Mouse (Mus musculus): ENCODE data around the gene Fam71e2.
"Not testable (repeated sequence)": the region's sequence is repeated elsewhere in the genome, so short reads cannot be mapped to it uniquely, and the experiment has no call there.

The Fam71e2 gene

DNA sequence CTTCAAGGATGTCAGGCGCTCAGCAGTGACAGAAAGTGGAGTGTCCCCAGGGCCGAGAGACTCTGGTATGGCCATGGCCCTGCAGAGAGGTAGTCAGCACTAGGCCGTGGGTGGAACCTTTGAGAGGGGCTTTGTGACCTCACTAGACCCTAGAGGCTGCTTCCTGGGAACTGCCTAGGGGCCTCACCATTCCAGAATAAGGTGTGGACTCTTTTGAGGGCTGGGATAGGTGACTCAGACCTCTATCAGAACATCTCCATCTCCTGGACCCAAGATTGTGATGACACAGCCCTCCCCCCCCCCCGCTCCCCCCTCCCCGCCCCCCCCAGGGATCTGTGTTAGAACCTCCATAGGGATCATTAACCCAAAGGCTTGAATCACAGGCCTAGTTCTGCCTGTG lies at the start of gene Fam71e2:
TSS of gene Fam71e2 (minus strand) at position 101 of the 400 bp plus-strand sequence.
- no peak for DNase-seq (ENCODE audit: low read depth, low spot score)

- no peak for DNase-seq (ENCODE audit: low read depth, low spot score)
Measured at GRCm38 (mm10) chr7:4816559-4816958, 45.5 kb upstream of the Fam71e2 start.

DNA sequence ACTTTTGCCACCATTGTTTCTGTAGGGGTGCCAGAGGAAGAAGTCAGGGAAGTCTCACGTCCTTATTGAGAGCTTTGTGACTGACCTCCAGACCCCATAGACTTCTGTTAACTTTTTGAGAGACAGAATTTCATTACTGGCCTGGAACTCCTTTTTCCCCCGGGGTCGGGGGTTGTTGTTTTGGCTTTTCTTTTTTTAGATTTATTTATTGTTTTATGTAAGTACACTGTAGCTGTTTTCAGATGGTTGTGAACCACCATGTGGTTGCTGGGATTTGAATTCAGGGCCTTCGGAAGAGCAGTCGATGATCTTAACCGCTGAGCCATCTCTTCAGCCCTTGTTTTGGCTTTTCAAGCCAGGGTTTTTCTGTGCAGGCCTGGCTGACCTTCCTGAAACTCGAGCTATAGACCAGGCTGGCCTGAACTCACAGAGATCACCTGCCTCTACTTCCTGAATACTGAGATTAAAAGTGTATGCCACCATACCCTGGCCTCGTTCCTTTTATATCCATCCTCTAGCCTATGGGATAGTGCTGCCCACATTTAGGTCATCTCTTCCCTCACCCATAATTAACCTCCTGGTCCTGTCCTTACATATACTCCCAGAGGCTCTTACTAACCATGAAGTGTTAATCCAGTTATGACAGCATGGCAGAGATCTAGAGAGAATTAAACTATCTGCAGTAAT lies 42.1 kb upstream of the Fam71e2 start:
- DNase-seq (ENCODE audit: low read depth, low spot score): no peak

GRCm38 (mm10) chr7:4812303-4813104 lies 41.4 kb upstream of the Fam71e2 start, which contains the start of gene Ube2s:
TSS of gene Ube2s (minus strand) at chr7:4812590.
- DNase-seq (ENCODE audit: low read depth, low spot score): peak; percentile 97

DNA sequence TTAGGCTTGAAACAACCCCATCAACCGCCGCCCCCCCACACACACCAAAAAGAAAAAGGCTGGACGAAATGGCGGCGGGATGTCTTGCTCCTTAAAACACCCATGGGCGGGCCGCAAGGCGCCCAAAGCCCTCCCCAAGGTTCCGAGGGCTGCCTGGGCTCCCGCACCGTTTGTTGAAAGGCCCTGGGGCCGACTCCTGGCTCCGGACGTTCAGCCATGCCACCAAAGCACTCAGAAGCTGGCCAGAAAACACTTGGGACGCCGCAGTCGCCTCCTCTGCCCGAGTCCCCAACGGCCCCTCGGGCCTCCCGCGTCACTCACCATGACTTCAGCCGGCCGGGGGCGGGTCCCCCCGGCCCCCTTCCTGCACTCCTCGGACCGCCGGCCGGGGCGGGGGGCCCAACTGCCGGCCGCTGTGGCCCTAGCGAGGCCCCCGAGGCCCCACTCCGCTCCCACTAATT lies 40.8 kb upstream of the Fam71e2 start:
- DNase-seq (ENCODE audit: low read depth, low spot score): no peak

DNA sequence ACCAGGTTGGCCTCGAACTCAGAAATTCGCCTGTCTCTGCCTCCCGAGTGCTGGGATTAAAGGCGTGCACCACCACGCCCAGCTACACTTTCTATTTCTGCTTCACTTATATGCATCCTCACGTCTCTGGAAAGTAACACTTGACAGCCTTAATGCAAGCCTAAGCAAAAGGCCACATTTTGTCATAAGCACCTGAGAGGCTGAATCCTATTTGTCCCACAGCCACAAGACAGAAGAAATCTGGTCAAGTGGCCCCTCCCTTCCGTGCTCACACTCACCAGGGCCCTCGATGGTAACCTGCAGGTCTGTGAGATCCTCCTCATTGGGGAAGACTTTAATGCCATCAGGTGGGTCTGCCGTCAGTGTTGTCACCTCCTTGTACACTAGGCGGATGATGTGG lies 40.0 kb upstream of the Fam71e2 start:
- not testable (repeated sequence) for DNase-seq (ENCODE audit: low read depth, low spot score)

DNA sequence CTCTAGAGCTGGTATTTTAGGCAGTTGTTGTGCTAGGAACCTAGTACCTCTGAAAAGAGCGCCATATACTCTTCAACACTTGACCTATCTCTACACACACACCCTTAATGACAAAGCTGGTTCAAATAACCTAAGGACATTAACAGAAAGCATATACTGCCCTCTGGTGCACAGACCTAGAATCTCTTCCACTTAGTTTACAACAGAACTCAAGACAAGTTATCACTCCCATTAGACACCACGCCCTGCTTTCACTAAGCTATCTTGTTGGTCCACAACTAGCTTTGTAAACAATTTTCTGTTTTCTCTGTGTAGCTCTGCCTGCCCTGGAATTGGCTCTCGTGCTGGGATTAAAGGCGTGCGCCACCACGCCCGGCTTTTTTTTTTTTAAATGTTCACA lies 35.6 kb upstream of the Fam71e2 start:
- DNase-seq (ENCODE audit: low read depth, low spot score): no peak

DNA sequence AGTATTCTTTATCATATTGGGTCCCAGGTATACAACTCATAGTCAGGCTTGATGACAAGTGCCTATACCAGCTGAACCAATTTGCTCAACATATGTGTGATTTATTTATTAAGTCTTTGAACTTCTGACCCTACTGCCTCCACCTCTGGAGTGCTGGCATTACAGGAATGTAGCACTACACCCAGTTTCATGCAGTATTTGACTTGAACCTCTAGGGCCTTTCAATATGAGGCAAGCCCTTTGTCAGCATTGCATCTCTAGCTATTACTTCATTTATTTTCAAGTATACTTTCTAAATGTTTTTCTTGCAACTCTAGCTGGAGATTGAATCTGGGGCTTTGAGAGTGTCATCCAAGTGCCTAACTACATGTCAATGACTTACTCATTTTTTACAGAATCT lies 31.1 kb upstream of the Fam71e2 start:
- DNase-seq (ENCODE audit: low read depth, low spot score): no peak

DNA sequence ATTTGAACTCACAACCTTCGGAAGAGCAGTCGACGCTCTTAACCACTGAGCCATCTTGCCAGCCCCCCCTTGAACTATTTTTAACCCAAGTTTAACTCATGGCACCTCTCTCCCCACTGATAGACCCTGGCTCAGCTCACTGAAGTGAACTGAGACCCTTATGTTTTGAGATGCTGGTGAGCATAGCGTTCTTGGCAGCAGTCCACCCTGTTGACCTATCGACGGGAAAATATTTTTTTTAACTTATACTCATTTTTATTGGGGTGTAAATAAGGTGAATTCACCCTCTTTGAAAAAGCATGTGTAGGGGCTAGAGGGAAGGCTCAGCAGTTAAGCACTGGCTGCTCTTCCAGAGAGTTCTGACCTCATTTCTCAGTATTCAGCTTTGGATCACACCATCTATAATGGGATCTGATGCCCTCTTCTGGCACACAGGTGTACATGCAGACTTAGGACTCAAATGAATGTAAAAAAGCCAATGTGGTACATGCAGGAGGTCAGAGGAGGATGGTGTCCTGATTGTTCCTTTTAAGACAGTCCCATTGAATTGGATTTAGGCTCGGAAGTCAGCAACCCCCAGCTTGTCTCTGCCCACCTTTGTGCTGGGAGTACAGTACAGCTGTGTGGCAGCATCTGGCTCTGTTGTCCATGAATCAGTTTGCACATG lies 24.8 kb upstream of the Fam71e2 start:
- DNase-seq (ENCODE audit: low read depth, low spot score): no peak

DNA sequence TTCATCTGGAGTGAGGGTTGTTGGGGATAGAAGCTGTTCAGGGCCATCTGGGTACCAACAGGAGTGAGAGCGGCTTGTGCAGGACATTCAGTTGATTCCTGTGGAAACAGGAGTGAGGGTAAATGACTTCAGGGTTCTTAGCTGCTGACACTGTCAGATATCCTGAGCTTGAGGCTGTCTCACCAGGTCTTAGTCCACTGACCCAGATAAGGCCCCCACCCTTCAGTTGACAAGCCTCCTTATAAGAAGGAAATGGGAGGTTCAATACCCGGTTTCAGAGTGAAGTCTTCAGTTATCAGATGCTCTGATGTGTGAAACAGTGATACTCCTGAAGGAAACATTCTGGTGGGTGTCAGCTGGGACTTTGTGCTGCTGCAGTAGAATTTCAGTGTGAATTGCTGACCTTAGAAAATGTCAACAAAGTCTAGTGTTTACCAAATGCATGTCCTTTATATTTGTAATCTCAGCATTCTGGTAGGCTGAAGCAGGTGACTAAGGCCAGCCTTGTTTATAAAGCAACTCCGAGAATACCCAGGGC lies 23.6 kb upstream of the Fam71e2 start:
- DNase-seq (ENCODE audit: low read depth, low spot score): no peak

DNA sequence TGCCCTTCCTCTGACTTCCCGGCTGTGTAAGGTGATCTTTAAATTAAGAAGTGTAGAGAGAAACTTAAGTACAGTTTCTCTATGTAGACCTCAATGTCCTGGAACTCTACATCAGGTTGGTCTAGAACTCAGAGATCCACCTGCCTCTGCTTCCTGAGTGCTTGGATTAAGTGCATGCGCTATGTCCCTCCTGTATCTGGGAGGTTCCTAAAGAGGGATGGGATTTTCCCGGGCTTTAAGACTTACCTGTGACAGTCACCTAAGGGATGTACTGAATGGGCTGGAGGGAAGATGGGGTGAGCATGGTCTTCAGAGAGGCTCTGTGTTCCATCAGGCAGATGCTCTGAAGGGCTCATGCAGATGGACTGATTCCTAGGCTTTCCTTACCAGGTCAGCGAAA lies 22.6 kb upstream of the Fam71e2 start:
- DNase-seq (ENCODE audit: low read depth, low spot score): no peak

GRCm38 (mm10) chr7:4793248-4793647 lies 22.1 kb upstream of the Fam71e2 start:
- not testable (repeated sequence) for DNase-seq (ENCODE audit: low read depth, low spot score)

- peak; percentile 96 for DNase-seq (ENCODE audit: low read depth, low spot score)
Measured at GRCm38 (mm10) chr7:4792278-4793212, 21.4 kb upstream of the Fam71e2 start, which contains the start of gene Rpl28. TSS of gene Rpl28 (plus strand) at chr7:4792874.

DNA sequence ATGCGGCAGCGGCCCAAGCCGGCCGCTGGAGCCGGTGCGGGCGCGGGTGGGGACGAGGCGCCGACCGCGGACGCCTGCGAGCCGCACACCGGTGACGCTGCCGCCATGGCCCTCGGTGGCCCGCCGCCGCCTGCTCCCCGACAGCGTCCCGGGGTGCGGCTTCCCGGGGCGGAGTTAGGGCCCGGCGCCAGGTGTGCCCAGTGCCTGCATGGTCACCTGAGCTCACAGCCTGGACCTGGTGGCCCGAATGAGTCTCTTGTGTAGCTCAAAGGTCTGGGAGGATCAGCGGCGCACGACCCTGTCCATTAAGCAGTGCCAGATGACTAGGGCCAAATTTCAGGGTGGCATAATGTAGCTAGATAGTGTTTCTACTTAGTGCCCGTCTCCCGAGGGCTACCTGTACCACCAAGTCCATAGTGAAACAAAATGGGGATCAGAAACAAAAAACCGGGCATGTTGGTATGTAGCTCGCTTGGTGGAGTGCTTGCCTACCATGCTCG lies 18.4 kb upstream of the Fam71e2 start, which contains the start of gene Tmem238:
TSS of gene Tmem238 (minus strand) at position 221 of the 500 bp plus-strand sequence.
- DNase-seq (ENCODE audit: low read depth, low spot score): no peak

DNA sequence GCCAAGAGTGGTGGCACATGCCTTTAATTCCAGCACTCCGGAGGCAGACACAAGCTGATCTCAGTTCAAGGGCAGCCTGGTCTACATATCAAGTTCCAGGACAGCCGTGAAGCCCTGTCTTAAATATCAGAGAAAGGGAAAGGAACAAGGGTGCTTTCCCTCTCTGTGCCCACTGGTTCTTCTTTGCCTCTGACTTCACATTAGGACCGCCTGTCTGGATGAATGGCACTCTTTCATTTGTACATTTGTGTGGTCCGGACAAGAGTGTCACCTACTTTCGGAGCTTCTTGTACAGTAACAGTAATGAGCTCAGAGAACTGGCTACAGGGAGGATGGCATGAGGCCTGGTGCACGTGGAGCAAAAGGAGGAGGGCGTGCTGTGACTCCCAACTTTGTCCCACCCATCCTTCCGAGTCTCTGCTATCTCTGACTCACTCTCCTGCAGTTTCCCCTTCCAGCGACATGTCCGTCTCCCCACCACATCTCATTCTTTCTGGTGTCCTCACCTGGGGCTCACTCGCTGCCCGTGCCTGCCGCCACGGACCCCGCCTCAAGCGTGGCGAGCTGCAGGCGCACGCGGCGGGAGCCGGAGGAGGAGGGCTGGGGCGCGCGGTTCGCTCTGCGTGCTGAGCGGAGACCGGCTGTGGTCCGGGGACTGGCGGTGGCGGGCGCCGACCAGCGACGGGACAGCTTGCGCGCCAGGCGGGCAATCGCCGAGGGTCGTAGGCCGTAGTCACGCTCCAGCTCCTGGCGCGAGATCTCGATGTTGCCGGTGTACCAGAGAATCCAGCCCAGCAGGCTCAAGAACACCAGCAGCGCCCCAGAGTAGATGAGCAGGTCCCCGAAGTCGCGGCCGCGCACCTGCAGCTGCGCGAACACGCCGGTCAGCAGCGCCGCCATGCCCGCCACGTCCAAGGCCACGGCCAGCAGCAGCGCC lies 17.7 kb upstream of the Fam71e2 start:
- DNase-seq (ENCODE audit: low read depth, low spot score): no peak

- DNase-seq (ENCODE audit: low read depth, low spot score): no peak
Measured at GRCm38 (mm10) chr7:4783667-4784268, 12.7 kb upstream of the Fam71e2 start.

GRCm38 (mm10) chr7:4782759-4783158 lies 11.7 kb upstream of the Fam71e2 start, which contains the start of the genes Il11 and Tmem190:
TSS of gene Il11 (minus strand) at chr7:4782859.
TSS of gene Tmem190 (plus strand) at chr7:4782937.
- no peak for DNase-seq (ENCODE audit: low read depth, low spot score)

GRCm38 (mm10) chr7:4782130-4782529 lies 11.0 kb upstream of the Fam71e2 start:
- no peak for DNase-seq (ENCODE audit: low read depth, low spot score)

DNA sequence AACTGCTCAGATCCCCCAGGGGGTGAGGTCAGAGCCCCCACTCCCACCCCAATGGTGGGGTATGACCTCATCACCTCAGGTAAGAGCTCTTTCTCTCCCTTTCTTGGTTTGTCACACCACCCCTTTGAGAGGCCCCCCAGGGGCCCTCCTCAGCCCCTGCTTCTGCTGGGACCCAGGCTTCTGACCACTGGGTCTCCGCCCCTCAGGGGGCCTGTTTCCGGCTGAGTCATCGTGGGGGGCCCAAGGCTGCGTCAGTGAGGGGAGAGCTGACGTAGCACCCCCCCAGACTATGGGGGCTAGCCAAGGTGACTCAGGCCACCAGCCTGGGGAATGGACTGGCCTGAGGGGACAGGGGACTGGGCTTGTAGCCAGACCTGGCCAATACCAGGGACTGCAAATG lies 8.8 kb upstream of the Fam71e2 start:
- DNase-seq (ENCODE audit: low read depth, low spot score): no peak

All from embryo, embryonic 11.5 days (tissue).